Mouse (Mus musculus) spleen, adult 2 months (tissue): ENCODE measurements around the gene Atp8a1.

Experiments
- CTCF ChIP-seq: fragments of 200-500 bp; IDR thresholded peaks from 2 replicates; pipeline ENCODE4 v1.5.1; 2011; ENCODE audit warnings: mild to moderate bottlenecking, inconsistent platforms; ENCODE audit not compliant: insufficient read depth, insufficient read length, insufficient replicate concordance; ENCODE audit errors: extremely low read depth
- POLR2A ChIP-seq: fragments of 200-500 bp; IDR thresholded peaks from 2 replicates; pipeline ENCODE4 v1.6.1; 2011; ENCODE audit warnings: low read depth, low read length, inconsistent platforms

DNA sequence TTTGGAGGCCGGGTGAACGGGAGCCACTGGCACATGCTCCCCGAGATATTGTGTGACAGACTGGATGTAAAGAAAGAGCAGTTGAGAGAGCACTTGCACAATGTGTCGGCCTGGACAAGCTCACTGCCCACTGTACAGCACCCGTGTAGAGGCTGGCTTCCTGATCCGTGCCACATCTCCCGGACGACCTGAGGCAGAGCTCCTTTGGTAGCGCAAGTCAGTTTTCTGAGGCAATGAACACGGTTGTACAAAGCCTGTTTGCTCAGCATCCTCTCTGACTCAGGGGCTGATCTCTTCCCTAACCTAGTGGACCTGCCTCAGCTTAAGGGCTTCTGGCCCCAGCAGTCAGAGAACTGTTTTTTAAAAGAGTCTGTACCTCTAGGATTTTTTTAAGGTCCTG is 94.6 kb downstream of the Atp8a1 start:
- TF ChIP-seq POLR2A (no peak), CTCF (no peak)
